Mouse (Mus musculus): ENCODE data around the gene Ift80. TPM values are rescaled to one million over a fixed set of nuclear protein-coding genes. Genes with fewer than 3 reads are reported as not detected.
A peak's percentile ranks its signal among the peaks of the same experiment; 100 is the strongest.
"Not testable (repeated sequence)": the region's sequence is repeated elsewhere in the genome, so short reads cannot be mapped to it uniquely, and the experiment has no call there.

Gene Ift80
- total RNA-seq, 2 experiments from 2014 or later, result 21.1 to 22.1 TPM

DNA sequence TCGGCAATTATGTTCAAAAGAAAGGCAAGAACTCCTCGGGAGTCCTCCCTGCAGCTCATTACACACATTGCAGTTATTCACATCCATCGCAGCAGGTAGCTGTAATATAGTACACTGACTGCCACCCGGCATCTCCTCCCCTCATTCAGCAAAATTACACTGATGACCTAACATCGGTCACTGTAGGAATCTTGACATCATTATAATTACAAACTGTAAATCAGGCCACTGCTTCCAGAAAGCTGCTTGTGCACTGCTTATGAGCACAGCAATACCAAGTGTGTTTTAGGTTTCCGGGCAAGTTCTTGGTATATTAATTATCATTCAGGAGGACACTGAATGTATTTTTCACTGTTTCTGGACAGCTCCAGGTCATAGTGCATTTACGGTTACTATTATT is 65.1 kb downstream of the Ift80 start:
- DNase-seq (ENCODE audit: low spot score in 2 of 2), result no peak

GRCm38 (mm10) chr3:68936709-68937108 is 67.7 kb downstream of the Ift80 start:
- DNase-seq (ENCODE audit: low spot score in 2 of 2), result no peak

GRCm38 (mm10) chr3:68935498-68935897 is 68.9 kb downstream of the Ift80 start:
- DNase-seq (ENCODE audit: low spot score in 2 of 2), result no peak

DNA sequence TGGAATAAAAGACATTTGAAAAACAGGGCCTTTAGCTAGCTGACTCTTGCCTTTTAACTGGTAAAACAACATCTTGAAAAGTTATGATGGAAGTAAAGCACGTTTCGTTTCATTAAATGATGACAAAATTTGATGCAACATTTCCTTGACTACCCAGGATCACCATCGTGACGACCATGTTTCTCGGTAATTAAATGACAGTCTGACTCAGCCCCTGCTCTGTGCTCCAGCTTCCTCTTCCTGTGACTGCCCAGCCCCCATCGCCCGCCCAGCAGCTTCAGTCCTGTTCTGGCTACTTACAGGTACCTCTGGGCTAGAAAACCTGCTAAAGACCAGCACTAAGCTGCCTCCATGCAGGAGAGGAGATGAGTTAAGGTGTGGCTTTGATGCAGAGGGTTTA is 70.1 kb downstream of the Ift80 start:
- DNase-seq (ENCODE audit: low spot score in 2 of 2), result no peak

GRCm38 (mm10) chr3:68928619-68929018 is 75.8 kb downstream of the Ift80 start:
- no peak for DNase-seq (ENCODE audit: low spot score in 2 of 2)

GRCm38 (mm10) chr3:68907509-68907908 is 96.9 kb downstream of the Ift80 start:
- no peak for DNase-seq (ENCODE audit: low spot score in 2 of 2)

- DNase-seq (ENCODE audit: low spot score in 2 of 2), result no peak
Observed at GRCm38 (mm10) chr3:68904902-68905778, 99.2 kb downstream of the Ift80 start.

DNA sequence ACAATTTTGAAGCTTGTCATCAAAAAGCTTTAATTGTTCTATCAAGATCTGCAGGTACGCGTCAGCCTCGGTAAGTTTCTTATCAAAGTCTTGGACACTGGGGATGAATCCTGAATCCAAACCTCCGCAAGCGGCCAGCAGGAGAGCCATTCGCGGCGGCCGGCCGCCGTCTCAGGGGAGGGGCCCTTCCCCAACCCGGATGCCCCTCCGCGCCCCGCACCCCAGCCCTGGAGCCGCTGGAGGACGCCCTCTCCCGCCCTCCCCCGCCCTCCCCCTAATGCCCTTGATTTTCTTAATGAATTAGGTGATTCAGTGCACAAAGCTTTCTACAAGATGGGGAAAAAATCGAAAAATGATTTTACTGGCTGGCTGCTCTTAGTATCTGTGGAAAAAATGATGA is 101.7 kb downstream of the Ift80 start:
- not testable (repeated sequence) for DNase-seq (ENCODE audit: low spot score in 2 of 2)

GRCm38 (mm10) chr3:68897154-68897553 is 107.2 kb downstream of the Ift80 start:
- no peak for DNase-seq (ENCODE audit: low spot score in 2 of 2)

- no peak for DNase-seq (ENCODE audit: low spot score in 2 of 2)
Observed at GRCm38 (mm10) chr3:68895426-68895825, 108.9 kb downstream of the Ift80 start.

DNA sequence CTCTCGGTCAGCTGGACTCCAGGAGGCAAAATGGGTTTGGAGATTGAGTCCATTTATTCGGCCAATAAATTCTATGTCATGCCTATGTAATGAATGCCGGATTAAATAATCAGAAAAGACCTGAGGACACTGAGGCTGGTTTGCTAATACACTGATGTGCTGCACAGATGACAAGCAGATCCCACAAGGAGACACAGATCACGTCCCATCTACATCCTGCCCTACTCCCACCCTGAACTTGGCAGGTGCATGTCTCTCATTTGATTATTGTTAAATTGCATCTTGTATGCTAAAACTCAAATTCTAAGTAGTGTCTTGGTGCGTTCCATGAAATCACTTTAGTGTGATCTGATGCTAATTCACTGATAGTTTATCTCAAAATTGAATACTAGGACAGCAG is 117.5 kb downstream of the Ift80 start:
- no peak for DNase-seq (ENCODE audit: low spot score in 2 of 2)

DNA sequence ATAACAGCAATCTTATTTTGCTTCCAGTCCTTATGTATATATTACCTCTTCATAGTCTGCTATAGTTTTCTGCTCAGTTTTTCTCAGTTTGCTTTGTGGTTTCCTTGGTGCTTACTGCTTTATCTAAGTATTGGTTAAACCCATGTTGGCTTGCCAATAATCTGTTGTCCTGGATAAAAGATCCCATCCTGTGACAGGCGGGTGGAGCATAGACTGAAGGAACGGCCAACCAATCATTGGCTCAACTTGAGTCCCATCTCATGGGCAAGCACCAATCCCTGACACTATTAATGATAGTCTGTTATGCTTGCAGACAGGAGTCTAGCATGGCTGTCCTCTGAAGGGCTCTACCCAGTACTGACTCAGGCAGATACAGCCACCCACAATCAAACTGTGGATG is 130.3 kb downstream of the Ift80 start:
- no peak for DNase-seq (ENCODE audit: low spot score in 2 of 2)

DNA sequence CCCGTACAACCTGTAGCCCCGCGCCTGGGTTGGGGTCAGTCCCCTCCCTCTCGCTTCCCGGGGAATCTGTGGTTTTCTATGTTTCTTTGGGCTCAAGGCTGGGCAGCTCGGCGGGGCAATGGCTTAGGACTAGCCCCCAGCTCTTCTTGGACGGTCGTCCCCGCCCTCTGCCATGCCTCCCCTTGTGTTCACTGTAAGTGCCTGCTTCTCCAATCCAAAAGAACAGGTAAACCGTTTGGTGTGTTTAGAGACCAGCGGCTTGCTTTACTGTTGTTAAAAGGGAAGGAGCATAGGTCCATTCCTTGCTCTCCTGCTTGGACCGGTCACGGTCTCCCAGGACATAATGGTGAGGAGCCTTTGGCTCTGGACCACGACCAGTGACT is 133.8 kb downstream of the Ift80 start:
- no peak for DNase-seq (ENCODE audit: low spot score in 2 of 2)

DNA sequence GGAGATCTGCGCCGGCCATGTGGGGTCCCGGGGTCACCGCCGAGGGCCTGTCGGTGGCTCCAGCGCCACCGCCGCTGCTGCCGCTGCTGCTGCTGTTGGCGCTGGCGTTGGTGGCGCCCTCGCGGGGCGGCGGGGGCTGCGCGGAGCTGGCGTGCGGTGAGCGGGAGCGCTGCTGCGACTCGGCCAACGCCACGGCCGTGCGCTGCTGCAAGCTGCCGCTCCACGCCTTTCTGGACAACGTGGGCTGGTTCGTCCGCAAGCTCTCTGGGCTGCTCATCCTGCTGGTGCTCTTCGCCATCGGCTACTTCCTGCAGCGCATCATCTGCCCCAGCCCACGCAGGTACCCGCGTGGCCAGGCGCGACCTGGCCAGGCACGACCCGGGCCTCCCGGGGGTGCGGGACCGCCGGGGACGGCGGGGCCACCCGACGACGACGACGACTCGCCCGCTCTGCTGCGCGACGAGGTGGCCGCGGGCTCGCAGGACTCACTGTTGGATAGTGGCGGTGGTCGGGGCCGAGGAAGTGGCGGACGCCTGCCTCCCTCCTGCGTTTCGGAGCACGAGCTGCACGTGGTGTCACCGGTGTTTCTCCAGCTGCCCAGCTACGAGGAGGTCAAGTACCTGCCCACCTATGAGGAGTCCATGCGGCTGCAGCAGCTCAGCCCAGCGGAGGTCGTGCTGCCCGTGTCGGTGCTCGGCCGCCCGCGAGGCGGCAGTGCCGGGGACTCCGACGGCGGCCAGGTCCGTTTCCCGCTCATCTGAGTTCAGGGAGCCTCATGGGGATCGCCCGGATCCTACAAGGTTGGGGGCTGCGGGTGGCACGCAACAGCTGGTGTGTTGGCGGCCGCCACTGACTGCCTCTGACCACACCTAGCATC is 134.4 kb downstream of the Ift80 start:
- peak; percentile 24 to 33 for DNase-seq (ENCODE audit: low spot score in 2 of 2)

GRCm38 (mm10) chr3:68869211-68869690 is 135.1 kb downstream of the Ift80 start, which contains the start of gene 1110032F04Rik:
TSS of gene 1110032F04Rik (plus strand) at chr3:68869586.
- peak; percentile 21 to 30 for DNase-seq (ENCODE audit: low spot score in 2 of 2)

- DNase-seq (ENCODE audit: low spot score in 2 of 2), result no peak
Observed at GRCm38 (mm10) chr3:68852414-68852813, 152.0 kb downstream of the Ift80 start.

- no peak for DNase-seq (ENCODE audit: low spot score in 2 of 2)
Observed at GRCm38 (mm10) chr3:68848323-68848722, 156.0 kb downstream of the Ift80 start.

- no peak for DNase-seq (ENCODE audit: low spot score in 2 of 2)
Observed at GRCm38 (mm10) chr3:68844025-68844424, 160.3 kb downstream of the Ift80 start.
